Mouse (Mus musculus): ENCODE data around the gene Olfr372. TPM values are rescaled to one million over a fixed set of nuclear protein-coding genes. Genes with fewer than 3 reads are reported as not detected.
"Not testable (repeated sequence)": the region's sequence is repeated elsewhere in the genome, so short reads cannot be mapped to it uniquely, and the experiment has no call there.

Gene Olfr372
- not detected in 2 replicates for polyA plus RNA-seq (2015; fragmentation: Nextera tagmentation; extraction: Ambion mirVana)

GRCm38 (mm10) chr8:72040918-72041317 lies at the start of gene Olfr372:
Gene Olfr372, plus strand, starts transcription at chr8:72041218.
- not testable (repeated sequence) for H3K4me2 ChIP-seq; H3K9ac ChIP-seq; H3K4me3 ChIP-seq; H3K27ac ChIP-seq; H3K36me3 ChIP-seq; H3K4me1 ChIP-seq (replicated peaks); ATAC-seq (ENCODE audit: low FRiP score); H3K9me3 ChIP-seq; H3K27me3 ChIP-seq
- WGBS: 86% methylated on average over 4 of the region's 4 CpGs

- ATAC-seq (ENCODE audit: low FRiP score): no peak
- Histone ChIP-seq H3K36me3 (no peaks in the 10 kb centered on the region), H3K27me3 (no peaks in the 10 kb centered on the region), H3K9me3 (no peaks in the 10 kb centered on the region), H3K4me1 (replicated peaks) (no peaks in the 10 kb centered on the region), H3K4me2 (no peak overlapping the region), H3K9ac (no peak overlapping the region), H3K4me3 (no peak overlapping the region), H3K27ac (no peak overlapping the region)
- WGBS: 97% methylated on average over 1 of the region's 1 CpGs
Observed at GRCm38 (mm10) chr8:71999434-71999833, 41.6 kb upstream of the Olfr372 start.

- ATAC-seq (ENCODE audit: low FRiP score): no peak
- WGBS: 71% methylated on average over 3 of the region's 3 CpGs
- Histone ChIP-seq H3K9ac (no peak overlapping the region), H3K27me3 (no peaks in the 10 kb centered on the region), H3K36me3 (no peaks in the 10 kb centered on the region), H3K9me3 (no peaks in the 10 kb centered on the region), H3K4me2 (no peak overlapping the region), H3K4me3 (no peak overlapping the region), H3K27ac (no peak overlapping the region), H3K4me1 (replicated peaks) (no peaks in the 10 kb centered on the region)
Observed at GRCm38 (mm10) chr8:72000223-72000622, 40.8 kb upstream of the Olfr372 start.

GRCm38 (mm10) chr8:72002942-72003341 lies 38.1 kb upstream of the Olfr372 start:
- no peak overlapping the region for H3K4me3 ChIP-seq
- H3K27me3 ChIP-seq: no peaks in the 10 kb centered on the region
- no peak overlapping the region for H3K27ac ChIP-seq
- ATAC-seq (ENCODE audit: low FRiP score): no peak
- H3K9ac ChIP-seq: no peak overlapping the region
- H3K4me1 ChIP-seq (replicated peaks): no peaks in the 10 kb centered on the region
- no peaks in the 10 kb centered on the region for H3K9me3 ChIP-seq
- no peaks in the 10 kb centered on the region for H3K36me3 ChIP-seq
- H3K4me2 ChIP-seq: no peak overlapping the region

GRCm38 (mm10) chr8:72005912-72006311 lies 35.1 kb upstream of the Olfr372 start:
- H3K36me3 ChIP-seq: no peaks in the 10 kb centered on the region
- no peaks in the 10 kb centered on the region for H3K4me1 ChIP-seq (replicated peaks)
- no peak overlapping the region for H3K27ac ChIP-seq
- no peak overlapping the region for H3K9ac ChIP-seq
- ATAC-seq (ENCODE audit: low FRiP score): no peak
- no peak overlapping the region for H3K4me3 ChIP-seq
- H3K27me3 ChIP-seq: no peaks in the 10 kb centered on the region
- H3K9me3 ChIP-seq: no peaks in the 10 kb centered on the region
- no peak overlapping the region for H3K4me2 ChIP-seq
- 84% methylated on average over 3 of the region's 3 CpGs for WGBS

GRCm38 (mm10) chr8:72006763-72007162 lies 34.3 kb upstream of the Olfr372 start:
- H3K4me2 ChIP-seq: no peak overlapping the region
- H3K27me3 ChIP-seq: no peaks in the 10 kb centered on the region
- no peaks in the 10 kb centered on the region for H3K9me3 ChIP-seq
- no peak overlapping the region for H3K9ac ChIP-seq
- no peak for ATAC-seq (ENCODE audit: low FRiP score)
- H3K36me3 ChIP-seq: no peaks in the 10 kb centered on the region
- 74% methylated on average over 1 of the region's 1 CpGs for WGBS
- H3K4me1 ChIP-seq (replicated peaks): no peaks in the 10 kb centered on the region
- no peak overlapping the region for H3K4me3 ChIP-seq
- H3K27ac ChIP-seq: no peak overlapping the region

GRCm38 (mm10) chr8:72008134-72008641 lies 32.8 kb upstream of the Olfr372 start:
- H3K36me3 ChIP-seq: no peaks in the 10 kb centered on the region
- no peaks in the 10 kb centered on the region for H3K27me3 ChIP-seq
- 74% methylated on average over 3 of the region's 3 CpGs for WGBS
- no peak overlapping the region for H3K9ac ChIP-seq
- ATAC-seq (ENCODE audit: low FRiP score): no peak
- no peaks in the 10 kb centered on the region for H3K4me1 ChIP-seq (replicated peaks)
- no peak overlapping the region for H3K27ac ChIP-seq
- H3K9me3 ChIP-seq: no peaks in the 10 kb centered on the region
- no peak overlapping the region for H3K4me3 ChIP-seq
- H3K4me2 ChIP-seq: no peak overlapping the region

GRCm38 (mm10) chr8:72009473-72009872 lies 31.5 kb upstream of the Olfr372 start, which contains the start of gene Cyp4f18:
Gene Cyp4f18, minus strand, starts transcription at chr8:72009626.
- no peak for ATAC-seq (ENCODE audit: low FRiP score)
- no peaks in the 10 kb centered on the region for H3K9me3 ChIP-seq
- no peaks in the 10 kb centered on the region for H3K4me1 ChIP-seq (replicated peaks)
- WGBS: 68% methylated on average over 3 of the region's 3 CpGs
- H3K9ac ChIP-seq: no peak within 1 kb of the TSS
- H3K4me3 ChIP-seq: no peak within 1 kb of the TSS
- no peaks in the 10 kb centered on the region for H3K36me3 ChIP-seq
- H3K27me3 ChIP-seq: no peaks in the 10 kb centered on the region
- H3K27ac ChIP-seq: no peak within 1 kb of the TSS
- H3K4me2 ChIP-seq: no peak within 1 kb of the TSS

- not testable (repeated sequence) for H3K36me3 ChIP-seq
Observed at GRCm38 (mm10) chr8:72013506-72014228, 27.4 kb upstream of the Olfr372 start.

GRCm38 (mm10) chr8:72017339-72017738 lies 23.7 kb upstream of the Olfr372 start:
- not testable (repeated sequence) for H3K4me2 ChIP-seq; H3K4me3 ChIP-seq; ATAC-seq (ENCODE audit: low FRiP score); H3K9me3 ChIP-seq; H3K9ac ChIP-seq; H3K27ac ChIP-seq; H3K36me3 ChIP-seq; H3K4me1 ChIP-seq (replicated peaks); H3K27me3 ChIP-seq
- 73% methylated on average over 2 of the region's 2 CpGs for WGBS

More at GRCm38 (mm10) chr8:72013506-72014228, 27.4 kb upstream of the Olfr372 start:
- H3K4me2 ChIP-seq; H3K27ac ChIP-seq; H3K4me1 ChIP-seq (replicated peaks); H3K27me3 ChIP-seq; H3K9me3 ChIP-seq; H3K9ac ChIP-seq; ATAC-seq (ENCODE audit: low FRiP score); H3K4me3 ChIP-seq: not testable (repeated sequence)
- WGBS: 75% methylated on average over 5 of the region's 6 CpGs

- Histone ChIP-seq H3K27ac (no peak overlapping the region), H3K36me3 (no peaks in the 10 kb centered on the region), H3K27me3 (no peaks in the 10 kb centered on the region), H3K9ac (no peak overlapping the region), H3K4me3 (no peak overlapping the region), H3K9me3 (no peaks in the 10 kb centered on the region), H3K4me1 (replicated peaks) (no peaks in the 10 kb centered on the region), H3K4me2 (no peak overlapping the region)
- no peak for ATAC-seq (ENCODE audit: low FRiP score)
- 85% methylated on average over 2 of the region's 2 CpGs for WGBS
Observed at GRCm38 (mm10) chr8:72018141-72018540, 22.9 kb upstream of the Olfr372 start.

GRCm38 (mm10) chr8:72019022-72019421 lies 22.0 kb upstream of the Olfr372 start:
- not testable (repeated sequence) for H3K9ac ChIP-seq; H3K36me3 ChIP-seq; H3K4me3 ChIP-seq; ATAC-seq (ENCODE audit: low FRiP score); H3K9me3 ChIP-seq; H3K4me1 ChIP-seq (replicated peaks); H3K27me3 ChIP-seq; H3K4me2 ChIP-seq; H3K27ac ChIP-seq
- WGBS: 77% methylated on average over 1 of the region's 1 CpGs

GRCm38 (mm10) chr8:72019816-72020215 lies 21.2 kb upstream of the Olfr372 start:
- Histone ChIP-seq H3K9ac (no peak overlapping the region), H3K4me3 (no peak overlapping the region), H3K4me2 (no peak overlapping the region), H3K4me1 (replicated peaks) (no peaks in the 10 kb centered on the region), H3K27ac (no peak overlapping the region), H3K9me3 (no peaks in the 10 kb centered on the region), H3K36me3 (no peaks in the 10 kb centered on the region), H3K27me3 (no peaks in the 10 kb centered on the region)
- no peak for ATAC-seq (ENCODE audit: low FRiP score)
- 41% methylated on average over 2 of the region's 2 CpGs for WGBS

Measured in hindbrain, embryonic 13.5 days (tissue).